Mouse (Mus musculus): ENCODE results near the gene Smtnl1. TPM values are rescaled to one million over a fixed set of nuclear protein-coding genes. Genes with fewer than 3 reads are reported as not detected.

The Smtnl1 gene
- total RNA-seq, 1 experiment = 4.9 TPM

GRCm38 (mm10) chr2:84779210-84779609 lies 43.2 kb downstream of the Smtnl1 start:
- TF ChIP-seq MAFK (IDR thresholded peaks at IDR 0.05; ENCODE audit: insufficient read depth, low read depth, low read length) = no peak
- TF ChIP-seq ZC3H11A (IDR thresholded peaks at IDR 0.05; ENCODE audit: borderline replicate concordance, low read depth, low read length) = 0 out of 2 replicates have a peak, but pooled peaks have one; percentile 3
- in situ Hi-C loops (cut with MboI; ENCODE audit: low sequenced_read_pairs in 2 of 2, unreplicated experiment in 2 of 2) = no loop called here
- Histone ChIP-seq H3K4me3 (ENCODE audit: insufficient read depth in 1 of 2, low read depth in 1 of 2, low read length in 2 of 2, poor library complexity in 1 of 2, severe bottlenecking in 1 of 2) (no peak overlapping the region), H3K4me1 (ENCODE audit: control insufficient read depth in 2 of 2, insufficient read depth in 2 of 2, low read length in 2 of 2, poor library complexity in 1 of 2) (peaks cover 3 to 7% of the 10 kb centered on the region in 2 experiments; a peak in 1 of 4 replicates), H3K27ac (ENCODE audit: insufficient read depth, low read depth, low read length, poor library complexity, severe bottlenecking) (no peak overlapping the region), H3K36me3 (ENCODE audit: control insufficient read depth, insufficient read depth, low read length, poor library complexity, severe bottlenecking) (no peaks in the 10 kb centered on the region), H3K9me3 (ENCODE audit: control insufficient read depth, insufficient read depth, low read depth, low read length) (no peaks in the 10 kb centered on the region), H3K9ac (ENCODE audit: insufficient read depth, low read depth, low read length, poor library complexity, severe bottlenecking) (no peak overlapping the region)
- DNase-seq (ENCODE audit: low read depth, low spot score) = no peak

GRCm38 (mm10) chr2:84777706-84778105 lies 44.7 kb downstream of the Smtnl1 start:
- in situ Hi-C loops (cut with MboI; ENCODE audit: low sequenced_read_pairs in 2 of 2, unreplicated experiment in 2 of 2) = no loop called here
- DNase-seq (ENCODE audit: low read depth, low spot score) = no peak
- no peak overlapping the region for H3K27ac ChIP-seq (ENCODE audit: insufficient read depth, low read depth, low read length, poor library complexity, severe bottlenecking)
- TF ChIP-seq HCFC1 (IDR thresholded peaks at IDR 0.05; ENCODE audit: borderline replicate concordance, insufficient read depth, low read length) (no peak), ZNF384 (IDR thresholded peaks at IDR 0.05; ENCODE audit: low read depth, low read length) (no peak)
- no peaks in the 10 kb centered on the region for H3K9me3 ChIP-seq (ENCODE audit: control insufficient read depth, insufficient read depth, low read depth, low read length)
- peaks cover 3 to 10% of the 10 kb centered on the region in 2 experiments; a peak in 1 of 4 replicates for H3K4me1 ChIP-seq (ENCODE audit: control insufficient read depth in 2 of 2, insufficient read depth in 2 of 2, low read length in 2 of 2, poor library complexity in 1 of 2)
- H3K36me3 ChIP-seq (ENCODE audit: control insufficient read depth, insufficient read depth, low read length, poor library complexity, severe bottlenecking) = no peaks in the 10 kb centered on the region
- no peak overlapping the region for H3K4me3 ChIP-seq (ENCODE audit: insufficient read depth in 1 of 2, low read depth in 1 of 2, low read length in 2 of 2, poor library complexity in 1 of 2, severe bottlenecking in 1 of 2)
- H3K9ac ChIP-seq (ENCODE audit: insufficient read depth, low read depth, low read length, poor library complexity, severe bottlenecking) = no peak overlapping the region

- H3K36me3 ChIP-seq (ENCODE audit: control insufficient read depth, insufficient read depth, low read length, poor library complexity, severe bottlenecking) = no peaks in the 10 kb centered on the region
- H3K4me3 ChIP-seq (ENCODE audit: insufficient read depth in 1 of 2, low read depth in 1 of 2, low read length in 2 of 2, poor library complexity in 1 of 2, severe bottlenecking in 1 of 2) = no peak overlapping the region
- TF ChIP-seq CHD2 (IDR thresholded peaks at IDR 0.05; ENCODE audit: low read depth, low read length) = no peak
- no peak for TF ChIP-seq MAFK (IDR thresholded peaks at IDR 0.05; ENCODE audit: insufficient read depth, low read depth, low read length)
- no peak for TF ChIP-seq ZC3H11A (IDR thresholded peaks at IDR 0.05; ENCODE audit: borderline replicate concordance, low read depth, low read length)
- no peak for TF ChIP-seq HCFC1 (IDR thresholded peaks at IDR 0.05; ENCODE audit: borderline replicate concordance, insufficient read depth, low read length)
- no peak for TF ChIP-seq ZNF384 (IDR thresholded peaks at IDR 0.05; ENCODE audit: low read depth, low read length)
- peaks cover 3 to 10% of the 10 kb centered on the region in 2 experiments; a peak in 1 of 4 replicates for H3K4me1 ChIP-seq (ENCODE audit: control insufficient read depth in 2 of 2, insufficient read depth in 2 of 2, low read length in 2 of 2, poor library complexity in 1 of 2)
- no peak overlapping the region for H3K9ac ChIP-seq (ENCODE audit: insufficient read depth, low read depth, low read length, poor library complexity, severe bottlenecking)
- in situ Hi-C loops (cut with MboI; ENCODE audit: low sequenced_read_pairs in 2 of 2, unreplicated experiment in 2 of 2) = no loop called here
- no peak for DNase-seq (ENCODE audit: low read depth, low spot score)
- no peaks in the 10 kb centered on the region for H3K9me3 ChIP-seq (ENCODE audit: control insufficient read depth, insufficient read depth, low read depth, low read length)
- no peak overlapping the region; the same call in 1 of the 2 replicates for H3K27ac ChIP-seq (ENCODE audit: insufficient read depth, low read depth, low read length, poor library complexity, severe bottlenecking)
These were observed 46.8 kb downstream of the Smtnl1 start for GRCm38 (mm10) chr2:84775665-84776064.

- H3K36me3 ChIP-seq (ENCODE audit: control insufficient read depth, insufficient read depth, low read length, poor library complexity, severe bottlenecking) = no peaks in the 10 kb centered on the region
- TF ChIP-seq CHD2 (IDR thresholded peaks at IDR 0.05; ENCODE audit: low read depth, low read length) (no peak), HCFC1 (IDR thresholded peaks at IDR 0.05; ENCODE audit: borderline replicate concordance, insufficient read depth, low read length) (no peak), ZNF384 (IDR thresholded peaks at IDR 0.05; ENCODE audit: low read depth, low read length) (no peak), MAFK (IDR thresholded peaks at IDR 0.05; ENCODE audit: insufficient read depth, low read depth, low read length) (no peak), ZC3H11A (IDR thresholded peaks at IDR 0.05; ENCODE audit: borderline replicate concordance, low read depth, low read length) (no peak)
- H3K4me3 ChIP-seq (ENCODE audit: insufficient read depth in 1 of 2, low read depth in 1 of 2, low read length in 2 of 2, poor library complexity in 1 of 2, severe bottlenecking in 1 of 2) = peak within 1 kb of the TSS; percentile 15 to 48
- H3K9ac ChIP-seq (ENCODE audit: insufficient read depth, low read depth, low read length, poor library complexity, severe bottlenecking) = peak within 1 kb of the TSS; percentile 42; the same call in 1 of the 2 replicates
- DNase-seq (ENCODE audit: low read depth, low spot score) = no peak
- H3K4me1 ChIP-seq (ENCODE audit: control insufficient read depth in 2 of 2, insufficient read depth in 2 of 2, low read length in 2 of 2, poor library complexity in 1 of 2) = peaks cover 3 to 10% of the 10 kb centered on the region in 2 experiments; a peak in 1 of 4 replicates
- no peaks in the 10 kb centered on the region for H3K9me3 ChIP-seq (ENCODE audit: control insufficient read depth, insufficient read depth, low read depth, low read length)
- H3K27ac ChIP-seq (ENCODE audit: insufficient read depth, low read depth, low read length, poor library complexity, severe bottlenecking) = peak within 1 kb of the TSS; percentile 61; the same call in 1 of the 2 replicates
- in situ Hi-C loops (cut with MboI; ENCODE audit: low sequenced_read_pairs in 2 of 2, unreplicated experiment in 2 of 2) = no loop called here
These were observed 47.2 kb downstream of the Smtnl1 start, which contains the start of gene Serping1 for GRCm38 (mm10) chr2:84775241-84775640. TSS of gene Serping1 (minus strand) at chr2:84775444.

- no peak for TF ChIP-seq ZC3H11A (IDR thresholded peaks at IDR 0.05; ENCODE audit: borderline replicate concordance, low read depth, low read length)
- no peak for TF ChIP-seq MAFK (IDR thresholded peaks at IDR 0.05; ENCODE audit: insufficient read depth, low read depth, low read length)
- TF ChIP-seq HCFC1 (IDR thresholded peaks at IDR 0.05; ENCODE audit: borderline replicate concordance, insufficient read depth, low read length) = 0 out of 2 replicates have a peak, but pooled peaks have one; percentile 30
- H3K9ac ChIP-seq (ENCODE audit: insufficient read depth, low read depth, low read length, poor library complexity, severe bottlenecking) = peak overlapping the region; percentile 42; the same call in 1 of the 2 replicates
- H3K27ac ChIP-seq (ENCODE audit: insufficient read depth, low read depth, low read length, poor library complexity, severe bottlenecking) = peak overlapping the region; percentile 61; the same call in 1 of the 2 replicates
- no peaks in the 10 kb centered on the region for H3K36me3 ChIP-seq (ENCODE audit: control insufficient read depth, insufficient read depth, low read length, poor library complexity, severe bottlenecking)
- H3K4me1 ChIP-seq (ENCODE audit: control insufficient read depth in 2 of 2, insufficient read depth in 2 of 2, low read length in 2 of 2, poor library complexity in 1 of 2) = peaks cover 3 to 10% of the 10 kb centered on the region in 2 experiments; a peak in 1 of 4 replicates
- in situ Hi-C loops (cut with MboI; ENCODE audit: low sequenced_read_pairs in 2 of 2, unreplicated experiment in 2 of 2) = no loop called here
- H3K9me3 ChIP-seq (ENCODE audit: control insufficient read depth, insufficient read depth, low read depth, low read length) = no peaks in the 10 kb centered on the region
- peak; percentile 89 for DNase-seq (ENCODE audit: low read depth, low spot score)
- peak overlapping the region; percentile 15 to 48 for H3K4me3 ChIP-seq (ENCODE audit: insufficient read depth in 1 of 2, low read depth in 1 of 2, low read length in 2 of 2, poor library complexity in 1 of 2, severe bottlenecking in 1 of 2)
These were observed 47.7 kb downstream of the Smtnl1 start for GRCm38 (mm10) chr2:84774751-84775150.

Data from ES-E14 (cell line).